Mouse (Mus musculus): ENCODE measurements at regions not wholly inside any gene's neighbourhood (a gene's known extent, or its start where the extent isn't known, plus 50 kb on each side); places are given as distances from the start of the nearest gene placed in this dataset.

DNA sequence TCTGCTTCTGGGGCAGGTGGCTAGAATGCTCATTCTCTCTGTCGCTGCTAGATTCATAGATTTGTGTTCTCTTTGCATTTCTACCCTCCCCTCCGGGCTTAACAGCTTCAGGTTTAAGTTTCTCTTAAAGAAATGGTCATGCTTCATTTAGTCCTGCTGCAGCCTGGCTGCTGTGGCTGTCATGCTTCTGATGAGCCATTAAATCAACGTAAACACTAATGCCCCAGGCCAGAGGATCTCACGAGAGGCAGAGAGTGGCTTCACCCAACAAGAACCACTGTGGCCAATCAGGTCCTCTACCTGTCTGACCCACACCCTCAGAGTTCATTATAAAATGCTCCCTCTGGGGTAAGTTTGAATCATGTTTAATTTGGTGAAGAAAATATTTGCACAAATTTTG lies 173.0 kb upstream of the Zbtb20 start:
- dilution Hi-C loops (cut with MboI; ENCODE audit: extremely low pct_ligation_motif_present, extremely low pct_unique_long_range_greater_than_20kb, low sequenced_read_pairs) = no loop called here

DNA sequence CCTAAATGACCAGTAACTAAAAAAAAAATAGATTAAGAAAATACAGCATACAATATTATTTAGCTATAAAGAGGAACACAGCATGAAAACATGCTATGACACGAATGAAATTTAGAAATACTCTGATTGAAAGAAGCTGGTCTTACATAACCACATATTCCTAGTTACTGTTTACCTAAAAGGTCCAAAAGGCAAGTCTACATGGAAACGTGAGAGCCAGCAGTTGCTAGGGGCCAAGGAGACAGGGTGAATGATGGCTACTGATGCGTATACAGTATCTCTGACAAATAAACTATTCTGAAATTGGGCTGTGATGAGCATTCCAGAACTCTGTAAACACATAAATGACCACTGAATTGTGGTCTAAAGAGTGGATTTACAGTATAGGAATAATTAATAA lies 194.5 kb upstream of the Zbtb20 start:
- Histone ChIP-seq H3K36me3 (replicated peaks in 1 of 2; ENCODE audit: control insufficient read depth in 1 of 2, insufficient read depth in 1 of 2, low read length in 1 of 2) (no peaks in the 10 kb centered on the region), H3K9ac (ENCODE audit: insufficient read depth, low read depth) (no peak overlapping the region), H3K79me2 (replicated peaks; ENCODE audit: control insufficient read depth, extremely low read depth, insufficient read depth, poor library complexity, severe bottlenecking) (no peaks in the 10 kb centered on the region), H3K27me3 (replicated peaks) (no peaks in the 10 kb centered on the region), H3K4me2 (ENCODE audit: insufficient read depth, low read depth, poor library complexity, severe bottlenecking) (no peak overlapping the region), H3K27ac (ENCODE audit: insufficient read depth, low read depth) (no peak overlapping the region), H3K9me3 (replicated peaks; ENCODE audit: low read length) (peaks cover 2% of the 10 kb centered on the region), H3K4me1 (ENCODE audit: control insufficient read depth in 1 of 2, insufficient read depth in 2 of 2) (no peaks in the 10 kb centered on the region; a peak in 1 of 4 replicates), H3K4me3 (replicated peaks in 1 of 3; ENCODE audit: low read depth in 2 of 3, low read length in 2 of 3, poor library complexity in 1 of 3) (no peak overlapping the region)
- DNase-seq (ENCODE audit: extremely low read depth) = no peak
- in situ Hi-C loops (cut with MboI; ENCODE audit: low pct_ligation_motif_present, low pct_unique_long_range_greater_than_20kb, low sequenced_read_pairs) (no loop called here), dilution Hi-C loops (cut with MboI; ENCODE audit: extremely low pct_ligation_motif_present, extremely low pct_unique_long_range_greater_than_20kb, low sequenced_read_pairs) (no loop called here)
- TF ChIP-seq SMC3 (IDR thresholded peaks at IDR 0.05; ENCODE audit: low read depth, low read length) = no peak
- TF ChIP-seq NRF1 (IDR thresholded peaks at IDR 0.05; ENCODE audit: low read depth, low read length) = no peak
- no peak for TF ChIP-seq GABPA (IDR thresholded peaks at IDR 0.05; ENCODE audit: insufficient replicate concordance, low read depth, low read length)
- TF ChIP-seq POLR2AphosphoS2 (IDR thresholded peaks at IDR 0.05; ENCODE audit: low read depth, low read length) = no peak
- TF ChIP-seq MAFK (IDR thresholded peaks at IDR 0.05; ENCODE audit: insufficient replicate concordance, low read length) = no peak
- TF ChIP-seq MXI1 (IDR thresholded peaks at IDR 0.05; ENCODE audit: low read depth, low read length) = no peak
- no peak for TF ChIP-seq IRF4 (IDR thresholded peaks at IDR 0.05; ENCODE audit: low read depth, low read length)
- TF ChIP-seq E2F4 (IDR thresholded peaks at IDR 0.05; ENCODE audit: insufficient replicate concordance, low read depth, low read length) = no peak
- TF ChIP-seq KAT2A (IDR thresholded peaks at IDR 0.05; ENCODE audit: insufficient replicate concordance, low read length) = no peak
- TF ChIP-seq TBP (conservative IDR thresholded peaks at IDR 0.05; ENCODE audit: low read depth, low read length) = no peak

More for the DNA sequence above, 173.0 kb upstream of the Zbtb20 start:
- in situ Hi-C loops (cut with MboI; ENCODE audit: low pct_ligation_motif_present, low pct_unique_long_range_greater_than_20kb, low sequenced_read_pairs) = no loop called here
- no peak overlapping the region for H3K4me2 ChIP-seq (ENCODE audit: insufficient read depth, low read depth, poor library complexity, severe bottlenecking)
- TF ChIP-seq PAX5 (IDR thresholded peaks at IDR 0.05; ENCODE audit: low read length) (no peak), MYC (IDR thresholded peaks at IDR 0.05; ENCODE audit: low read depth, low read length) (no peak), IRF4 (IDR thresholded peaks at IDR 0.05; ENCODE audit: low read depth, low read length) (no peak), CHD2 (IDR thresholded peaks at IDR 0.05; ENCODE audit: low read length) (no peak), E2F4 (IDR thresholded peaks at IDR 0.05; ENCODE audit: insufficient replicate concordance, low read depth, low read length) (no peak), EP300 (IDR thresholded peaks at IDR 0.05; ENCODE audit: low read length) (no peak)
- no peaks in the 10 kb centered on the region for H3K4me1 ChIP-seq (ENCODE audit: control insufficient read depth in 1 of 2, insufficient read depth in 2 of 2)
- no peak for DNase-seq (ENCODE audit: extremely low read depth)
- H3K27me3 ChIP-seq (replicated peaks) = no peaks in the 10 kb centered on the region
- H3K4me3 ChIP-seq (replicated peaks in 1 of 3; ENCODE audit: low read depth in 2 of 3, low read length in 2 of 3, poor library complexity in 1 of 3) = no peak overlapping the region
- no peaks in the 10 kb centered on the region for H3K9me3 ChIP-seq (replicated peaks; ENCODE audit: low read length)
- no peak overlapping the region for H3K9ac ChIP-seq (ENCODE audit: insufficient read depth, low read depth)
- no peaks in the 10 kb centered on the region for H3K79me2 ChIP-seq (replicated peaks; ENCODE audit: control insufficient read depth, extremely low read depth, insufficient read depth, poor library complexity, severe bottlenecking)
- H3K36me3 ChIP-seq (replicated peaks in 1 of 2; ENCODE audit: control insufficient read depth in 1 of 2, insufficient read depth in 1 of 2, low read length in 1 of 2) = no peaks in the 10 kb centered on the region
- H3K27ac ChIP-seq (ENCODE audit: insufficient read depth, low read depth) = no peak overlapping the region

DNA sequence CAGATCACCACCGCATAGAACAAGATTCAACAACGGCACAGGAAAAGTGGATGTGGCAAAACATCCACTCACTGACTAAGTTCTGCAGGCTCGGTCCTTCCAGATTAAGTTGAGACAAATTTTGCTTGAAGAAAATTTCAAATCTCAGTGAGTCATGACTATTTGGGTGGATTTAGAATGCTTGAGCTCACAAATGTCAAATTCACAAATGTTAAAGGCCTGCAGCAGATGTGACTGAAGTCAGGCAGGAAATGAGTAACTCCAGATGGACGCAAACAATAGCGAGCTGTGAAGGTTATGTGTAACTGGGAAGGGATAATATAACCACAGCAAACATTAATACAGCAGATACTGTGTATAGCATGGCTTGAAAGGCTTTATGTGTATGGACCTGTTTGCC lies 198.5 kb upstream of the Zbtb20 start:
- DNase-seq (ENCODE audit: extremely low read depth) = no peak
- Histone ChIP-seq H3K27me3 (replicated peaks) (no peaks in the 10 kb centered on the region), H3K4me3 (replicated peaks in 1 of 3; ENCODE audit: low read depth in 2 of 3, low read length in 2 of 3, poor library complexity in 1 of 3) (no peak overlapping the region), H3K36me3 (replicated peaks in 1 of 2; ENCODE audit: control insufficient read depth in 1 of 2, insufficient read depth in 1 of 2, low read length in 1 of 2) (no peaks in the 10 kb centered on the region), H3K4me1 (ENCODE audit: control insufficient read depth in 1 of 2, insufficient read depth in 2 of 2) (no peaks in the 10 kb centered on the region; a peak in 1 of 4 replicates), H3K9ac (ENCODE audit: insufficient read depth, low read depth) (no peak overlapping the region), H3K79me2 (replicated peaks; ENCODE audit: control insufficient read depth, extremely low read depth, insufficient read depth, poor library complexity, severe bottlenecking) (no peaks in the 10 kb centered on the region), H3K9me3 (replicated peaks; ENCODE audit: low read length) (no peaks in the 10 kb centered on the region), H3K27ac (ENCODE audit: insufficient read depth, low read depth) (no peak overlapping the region), H3K4me2 (ENCODE audit: insufficient read depth, low read depth, poor library complexity, severe bottlenecking) (no peak overlapping the region)
- dilution Hi-C loops (cut with MboI; ENCODE audit: extremely low pct_ligation_motif_present, extremely low pct_unique_long_range_greater_than_20kb, low sequenced_read_pairs) (no loop called here), in situ Hi-C loops (cut with MboI; ENCODE audit: low pct_ligation_motif_present, low pct_unique_long_range_greater_than_20kb, low sequenced_read_pairs) (no loop called here)
- TF ChIP-seq RAD21 (IDR thresholded peaks at IDR 0.05; ENCODE audit: low read depth, low read length) (no peak), GABPA (IDR thresholded peaks at IDR 0.05; ENCODE audit: insufficient replicate concordance, low read depth, low read length) (no peak), HCFC1 (IDR thresholded peaks at IDR 0.05; ENCODE audit: low read depth, low read length) (no peak), ZNF384 (IDR thresholded peaks at IDR 0.05; ENCODE audit: low read depth, low read length) (no peak), POLR2AphosphoS2 (IDR thresholded peaks at IDR 0.05; ENCODE audit: low read depth, low read length) (no peak), NELFE (IDR thresholded peaks at IDR 0.05; ENCODE audit: low read depth, low read length) (no peak), CHD2 (IDR thresholded peaks at IDR 0.05; ENCODE audit: low read length) (no peak), ELF1 (IDR thresholded peaks at IDR 0.05; ENCODE audit: low read depth, low read length) (no peak), ZMIZ1 (IDR thresholded peaks at IDR 0.05; ENCODE audit: low read depth, low read length) (no peak), NRF1 (IDR thresholded peaks at IDR 0.05; ENCODE audit: low read depth, low read length) (no peak), RCOR1 (conservative IDR thresholded peaks at IDR 0.05; ENCODE audit: low read depth, low read length) (no peak), MEF2A (IDR thresholded peaks at IDR 0.05; ENCODE audit: borderline replicate concordance, low read depth, low read length) (no peak), CHD1 (IDR thresholded peaks at IDR 0.05; ENCODE audit: low read depth, low read length) (no peak), JUN (IDR thresholded peaks at IDR 0.05; ENCODE audit: insufficient read depth, low read depth, low read length) (no peak), JUND (conservative IDR thresholded peaks at IDR 0.05; ENCODE audit: low read depth, low read length) (no peak), ZKSCAN1 (IDR thresholded peaks at IDR 0.05; ENCODE audit: borderline replicate concordance, low read depth, low read length) (no peak), MXI1 (IDR thresholded peaks at IDR 0.05; ENCODE audit: low read depth, low read length) (no peak)
